Mouse (Mus musculus): ENCODE data around the gene Zfp715. TPM values are rescaled to one million over a fixed set of nuclear protein-coding genes. Genes with fewer than 3 reads are reported as not detected.
"Not testable (repeated sequence)": the region's sequence is repeated elsewhere in the genome, so short reads cannot be mapped to it uniquely, and the experiment has no call there.

Gene Zfp715
- total RNA-seq (2021), result 10 to 100 TPM; 19.3 to 20.7 TPM

- peak; percentile 94 for DNase-seq (ENCODE audit: extremely low spot score in 1 of 2, low spot score in 2 of 2)
- intact Hi-C loops (cut with DNase I), result loop anchor here (10.0 kb wide), 1 partner anchor 132 kb away; the partner anchor contains the start of genes Cldnd2, Etfb and Gm45233
Observed at GRCm38 (mm10) chr7:43313013-43313428, at the start of gene Zfp715. Gene Zfp715, minus strand, starts transcription at chr7:43313294.

- intact Hi-C loops (cut with DNase I), result no loop called here
- no peak for DNase-seq (ENCODE audit: extremely low spot score in 1 of 2, low spot score in 2 of 2)
Observed at GRCm38 (mm10) chr7:43362021-43362420, 48.9 kb upstream of the Zfp715 start.

- intact Hi-C loops (cut with DNase I), result no loop called here
- no peak for DNase-seq (ENCODE audit: extremely low spot score in 1 of 2, low spot score in 2 of 2)
Observed at GRCm38 (mm10) chr7:43361442-43361841, 48.3 kb upstream of the Zfp715 start.

- no peak for DNase-seq (ENCODE audit: extremely low spot score in 1 of 2, low spot score in 2 of 2)
- intact Hi-C loops (cut with DNase I), result no loop called here
Observed at GRCm38 (mm10) chr7:43358556-43358955, 45.5 kb upstream of the Zfp715 start.

- intact Hi-C loops (cut with DNase I), result no loop called here
- DNase-seq (ENCODE audit: extremely low spot score in 1 of 2, low spot score in 2 of 2), result peak in 1 of 2 experiments; percentile 41
Observed at GRCm38 (mm10) chr7:43354893-43355835, 42.1 kb upstream of the Zfp715 start.

- no peak for DNase-seq (ENCODE audit: extremely low spot score in 1 of 2, low spot score in 2 of 2)
- intact Hi-C loops (cut with DNase I), result no loop called here
Observed at GRCm38 (mm10) chr7:43353758-43354157, 40.7 kb upstream of the Zfp715 start.

- no peak for DNase-seq (ENCODE audit: extremely low spot score in 1 of 2, low spot score in 2 of 2)
- intact Hi-C loops (cut with DNase I), result no loop called here
Observed at GRCm38 (mm10) chr7:43353118-43353517, 40.0 kb upstream of the Zfp715 start.

- no peak for DNase-seq (ENCODE audit: extremely low spot score in 1 of 2, low spot score in 2 of 2)
- intact Hi-C loops (cut with DNase I), result no loop called here
Observed at GRCm38 (mm10) chr7:43351154-43351553, 38.1 kb upstream of the Zfp715 start, which contains the start of gene Siglecf. Gene Siglecf, plus strand, starts transcription at chr7:43351341.

- DNase-seq (ENCODE audit: extremely low spot score in 1 of 2, low spot score in 2 of 2); intact Hi-C loops (cut with DNase I): not testable (repeated sequence)
Observed at GRCm38 (mm10) chr7:43349623-43350022, 36.5 kb upstream of the Zfp715 start.

- intact Hi-C loops (cut with DNase I), result no loop called here
- no peak for DNase-seq (ENCODE audit: extremely low spot score in 1 of 2, low spot score in 2 of 2)
Observed at GRCm38 (mm10) chr7:43346571-43346970, 33.5 kb upstream of the Zfp715 start.

- intact Hi-C loops (cut with DNase I), result no loop called here
- no peak for DNase-seq (ENCODE audit: extremely low spot score in 1 of 2, low spot score in 2 of 2)
Observed at GRCm38 (mm10) chr7:43346148-43346547, 33.1 kb upstream of the Zfp715 start.

- no peak for DNase-seq (ENCODE audit: extremely low spot score in 1 of 2, low spot score in 2 of 2)
Observed at GRCm38 (mm10) chr7:43344491-43344890, 31.4 kb upstream of the Zfp715 start.

GRCm38 (mm10) chr7:43344020-43344419 lies 30.9 kb upstream of the Zfp715 start:
- intact Hi-C loops (cut with DNase I), result no loop called here
- no peak for DNase-seq (ENCODE audit: extremely low spot score in 1 of 2, low spot score in 2 of 2)

More at GRCm38 (mm10) chr7:43344491-43344890, 31.4 kb upstream of the Zfp715 start:
- intact Hi-C loops (cut with DNase I), result no loop called here

- no peak for DNase-seq (ENCODE audit: extremely low spot score in 1 of 2, low spot score in 2 of 2)
- intact Hi-C loops (cut with DNase I), result no loop called here
Observed at GRCm38 (mm10) chr7:43343191-43343590, 30.1 kb upstream of the Zfp715 start.

GRCm38 (mm10) chr7:43340771-43341170 lies 27.7 kb upstream of the Zfp715 start:
- intact Hi-C loops (cut with DNase I), result no loop called here
- no peak for DNase-seq (ENCODE audit: extremely low spot score in 1 of 2, low spot score in 2 of 2)

- no peak for DNase-seq (ENCODE audit: extremely low spot score in 1 of 2, low spot score in 2 of 2)
- intact Hi-C loops (cut with DNase I), result no loop called here
Observed at GRCm38 (mm10) chr7:43333899-43334298, 20.8 kb upstream of the Zfp715 start.

GRCm38 (mm10) chr7:43333203-43333602 lies 20.1 kb upstream of the Zfp715 start:
- intact Hi-C loops (cut with DNase I), result no loop called here
- no peak for DNase-seq (ENCODE audit: extremely low spot score in 1 of 2, low spot score in 2 of 2)

- no peak for DNase-seq (ENCODE audit: extremely low spot score in 1 of 2, low spot score in 2 of 2)
- intact Hi-C loops (cut with DNase I), result no loop called here
Observed at GRCm38 (mm10) chr7:43328101-43328500, 15.0 kb upstream of the Zfp715 start.

- intact Hi-C loops (cut with DNase I), result no loop called here
- DNase-seq (ENCODE audit: extremely low spot score in 1 of 2, low spot score in 2 of 2), result peak in 1 of 2 experiments; percentile 16
Observed at GRCm38 (mm10) chr7:43326223-43326780, 13.2 kb upstream of the Zfp715 start.

Data from left cerebral cortex, postnatal 10 days (tissue).